Mouse (Mus musculus) heart, adult 2 months (tissue): ENCODE measurements at regions not wholly inside any gene's neighbourhood (a gene's known extent, or its start where the extent isn't known, plus 50 kb on each side); places are given as distances from the start of the nearest gene placed in this dataset.

ENCODE experiments used
- CTCF ChIP-seq: fragments of 200-600 bp; IDR thresholded peaks from 2 replicates; pipeline ENCODE4 v1.8.1; 2022; ENCODE audit warnings: antibody characterized with exemption, mild to moderate bottlenecking, moderate library complexity
- POLR2A ChIP-seq: fragments of 200-500 bp; IDR thresholded peaks from 2 replicates; pipeline ENCODE4 v1.6.1; 2011; ENCODE audit warnings: mild to moderate bottlenecking, low read depth, low read length, control low read depth; ENCODE audit not compliant: insufficient read depth

GRCm38 (mm10) chr17:4387616-4388015 lies 606.5 kb upstream of the Arid1b start:
- TF ChIP-seq POLR2A (no peak), CTCF (no peak)
